Mouse (Mus musculus) G1E (cell line): ENCODE results near the gene Megf8.

Source experiments
- CTCF ChIP-seq: IDR thresholded peaks from 2 replicates; pipeline ENCODE4 v1.5.1; 2012; ENCODE audit warnings: low read depth, low read length, inconsistent platforms, mixed read lengths
- GATA1 ChIP-seq: IDR thresholded peaks from 2 replicates; pipeline ENCODE4 v1.6.1; 2012; ENCODE audit warnings: borderline replicate concordance, low read length, inconsistent platforms, mixed read lengths

GRCm38 (mm10) chr7:25385259-25385658 lies 68.3 kb downstream of the Megf8 start:
- no peak for TF ChIP-seq CTCF
- TF ChIP-seq GATA1: no peak
